Mouse (Mus musculus): ENCODE results near the gene Sppl2b. TPM values are rescaled to one million over a fixed set of nuclear protein-coding genes. Genes with fewer than 3 reads are reported as not detected.

Gene Sppl2b
- polyA plus RNA-seq, 1 experiment, result 81.2 TPM

GRCm38 (mm10) chr10:80915736-80916135, 60.7 kb downstream of the Sppl2b start:
- Histone ChIP-seq H3K4me1 (ENCODE audit: control insufficient read depth, insufficient read depth, insufficient read length, low read length) (peaks cover 33% of the 10 kb centered on the region), H3K36me3 (ENCODE audit: control insufficient read depth, insufficient read depth, low read length) (0 out of 2 replicates have a peak, but pooled peaks cover 4% of the 10 kb centered on the region), H3K4me3 (ENCODE audit: low read depth, low read length) (no peak overlapping the region), H3K27me3 (ENCODE audit: control insufficient read depth, insufficient read depth, low read length) (no peaks in the 10 kb centered on the region), H3K27ac (ENCODE audit: insufficient read depth, low read depth, low read length) (no peak overlapping the region)
- TF ChIP-seq CTCF (IDR thresholded peaks at IDR 0.05; ENCODE audit: extremely low read depth, insufficient read length, insufficient replicate concordance, low read depth, low read length) (no peak), POLR2A (IDR thresholded peaks at IDR 0.05; ENCODE audit: low read depth, low read length) (no peak)
- WGBS, result 57% methylated on average over 4 of the region's 4 CpGs

DNA sequence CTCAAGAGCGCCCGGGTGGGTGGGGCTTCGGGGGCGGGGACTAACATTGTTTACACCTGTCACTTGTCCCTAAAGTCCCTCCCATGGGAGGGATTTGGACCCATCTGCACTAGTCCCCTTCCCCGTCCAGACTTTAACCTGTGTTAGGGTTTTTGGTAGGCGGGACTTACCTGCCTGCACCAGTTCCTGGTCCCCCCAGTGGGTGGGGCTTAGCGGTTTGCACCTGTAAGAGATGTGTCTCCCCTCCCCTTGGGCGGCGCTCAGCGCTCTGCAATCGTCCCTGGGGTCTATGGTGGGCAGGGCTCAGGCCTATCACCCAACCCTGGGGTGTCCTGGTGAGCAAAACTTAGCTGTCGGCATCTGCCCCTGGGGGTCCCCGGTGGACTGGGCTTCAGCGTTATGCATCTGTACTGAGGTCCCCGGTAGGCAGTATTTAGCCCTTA, 62.3 kb downstream of the Sppl2b start:
- Histone ChIP-seq H3K36me3 (ENCODE audit: control insufficient read depth, insufficient read depth, low read length) (0 out of 2 replicates have a peak, but pooled peaks cover 2% of the 10 kb centered on the region), H3K27me3 (ENCODE audit: control insufficient read depth, insufficient read depth, low read length) (no peaks in the 10 kb centered on the region), H3K4me1 (ENCODE audit: control insufficient read depth, insufficient read depth, insufficient read length, low read length) (peaks cover 30% of the 10 kb centered on the region), H3K4me3 (ENCODE audit: low read depth, low read length) (peak overlapping the region; percentile 95), H3K27ac (ENCODE audit: insufficient read depth, low read depth, low read length) (peak overlapping the region; percentile 75)
- WGBS, result under 1% methylated on average over 15 of the region's 15 CpGs
- TF ChIP-seq CTCF (IDR thresholded peaks at IDR 0.05; ENCODE audit: extremely low read depth, insufficient read length, insufficient replicate concordance, low read depth, low read length) (no peak), POLR2A (IDR thresholded peaks at IDR 0.05; ENCODE audit: low read depth, low read length) (no peak)

GRCm38 (mm10) chr10:80917779-80918434, 62.8 kb downstream of the Sppl2b start, which contains the start of gene Lmnb2:
Gene Lmnb2 (minus strand): TSS chr10:80918245.
- H3K36me3 ChIP-seq (ENCODE audit: control insufficient read depth, insufficient read depth, low read length), result no peaks in the 10 kb centered on the region
- peak within 1 kb of the TSS; percentile 95 for H3K4me3 ChIP-seq (ENCODE audit: low read depth, low read length)
- peak within 1 kb of the TSS; percentile 75 for H3K27ac ChIP-seq (ENCODE audit: insufficient read depth, low read depth, low read length)
- WGBS, result under 1% methylated on average over 61 of the region's 61 CpGs
- TF ChIP-seq CTCF (IDR thresholded peaks at IDR 0.05; ENCODE audit: extremely low read depth, insufficient read length, insufficient replicate concordance, low read depth, low read length) (no peak), POLR2A (IDR thresholded peaks at IDR 0.05; ENCODE audit: low read depth, low read length) (no peak; the same call in 1 of the 2 replicates)
- peaks cover 30% of the 10 kb centered on the region for H3K4me1 ChIP-seq (ENCODE audit: control insufficient read depth, insufficient read depth, insufficient read length, low read length)
- H3K27me3 ChIP-seq (ENCODE audit: control insufficient read depth, insufficient read depth, low read length), result no peaks in the 10 kb centered on the region

Other genes with a start within 250 kb of the Sppl2b start
- 1.3 and 2.2 TPM in 2 replicates for gene Gm49322, start 249.3 kb upstream of the Sppl2b start, polyA plus RNA-seq (2012; rRNA removed)
- gene Csnk1g2, start 232.4 kb upstream of the Sppl2b start, polyA plus RNA-seq (2012; rRNA removed), result 115 and 266 TPM in 2 replicates
- 45.4 and 84.1 TPM in 2 replicates for gene Btbd2, start 198.2 kb upstream of the Sppl2b start, polyA plus RNA-seq (2012; rRNA removed)
- 96.1 and 146 TPM in 2 replicates for gene Mknk2, start 177.2 kb upstream of the Sppl2b start, polyA plus RNA-seq (2012; rRNA removed)
- gene Mob3a, start 153.3 kb upstream of the Sppl2b start, polyA plus RNA-seq (2012; rRNA removed), result 26.5 and 40.0 TPM in 2 replicates
- gene Izumo4, start 153.1 kb upstream of the Sppl2b start, polyA plus RNA-seq (2012; rRNA removed), result 20.8 and 36.3 TPM in 2 replicates
- 64.9 and 110 TPM in 2 replicates for gene Ap3d1, start 113.0 kb upstream of the Sppl2b start, polyA plus RNA-seq (2012; rRNA removed)
- gene Dot1l, start 100.1 kb upstream of the Sppl2b start, polyA plus RNA-seq (2012; rRNA removed), result 57.6 and 83.7 TPM in 2 replicates
- 23.0 and 40.2 TPM in 2 replicates for gene Sf3a2, start 57.1 kb upstream of the Sppl2b start, polyA plus RNA-seq (2012; rRNA removed)
- gene Plekhj1, start 56.6 kb upstream of the Sppl2b start, polyA plus RNA-seq (2012; rRNA removed), result 26.0 and 41.8 TPM in 2 replicates
- 0.87 and 0.95 TPM in 2 replicates for gene Amh, start 50.0 kb upstream of the Sppl2b start, polyA plus RNA-seq (2012; rRNA removed)
- not detected in 2 replicates for gene Jsrp1, start 41.8 kb upstream of the Sppl2b start, polyA plus RNA-seq (2012; rRNA removed)
- 771 and 1,172 TPM in 2 replicates for gene Oaz1, start 28.6 kb upstream of the Sppl2b start, polyA plus RNA-seq (2012; rRNA removed)
- 0.06 and 0.08 TPM in 2 replicates for gene Lingo3, start 11.2 kb upstream of the Sppl2b start, polyA plus RNA-seq (2012; rRNA removed)
- gene Lsm7, start 66 bp upstream of the Sppl2b start, polyA plus RNA-seq (2012; rRNA removed), result 61.1 and 82.7 TPM in 2 replicates
- gene Tmprss9, start 16.6 kb downstream of the Sppl2b start, polyA plus RNA-seq (2012; rRNA removed), result 0.66 and 1.3 TPM in 2 replicates
- 132 and 250 TPM in 2 replicates for gene Timm13, start 45.7 kb downstream of the Sppl2b start, polyA plus RNA-seq (2012; rRNA removed)
- gene Lmnb2, start 63.0 kb downstream of the Sppl2b start, polyA plus RNA-seq (2012; rRNA removed), result 14.5 and 29.2 TPM in 2 replicates
- 16.2 and 29.7 TPM in 2 replicates for gene Gadd45b, start 74.8 kb downstream of the Sppl2b start, polyA plus RNA-seq (2012; rRNA removed)
- 0.44 and 0.74 TPM in 2 replicates for gene Gng7, start 159.7 kb downstream of the Sppl2b start, polyA plus RNA-seq (2012; rRNA removed)
- 0.32 and 0.38 TPM in 2 replicates for gene Diras1, start 170.4 kb downstream of the Sppl2b start, polyA plus RNA-seq (2012; rRNA removed)
- 19.3 and 31.6 TPM in 2 replicates for gene Slc39a3, start 182.2 kb downstream of the Sppl2b start, polyA plus RNA-seq (2012; rRNA removed)
- gene Sgta, start 204.9 kb downstream of the Sppl2b start, polyA plus RNA-seq (2012; rRNA removed), result 116 and 222 TPM in 2 replicates
- 26.5 and 33.3 TPM in 2 replicates for gene Thop1, start 214.8 kb downstream of the Sppl2b start, polyA plus RNA-seq (2012; rRNA removed)
- 163 and 498 TPM in 2 replicates for gene Creb3l3, start 243.6 kb downstream of the Sppl2b start, polyA plus RNA-seq (2012; rRNA removed)

Measured in small intestine, adult 2 months (tissue).